Mouse (Mus musculus) hindbrain, embryonic 11.5 days (tissue): ENCODE measurements at regions not wholly inside any gene's neighbourhood (a gene's known extent, or its start where the extent isn't known, plus 50 kb on each side); places are given as distances from the start of the nearest gene placed in this dataset.

Experiments used
- ATAC-seq: fragments of 200-750 bp; cut with Nextera tagmentation; 2 replicates; pipeline ENCODE4 v1.8.0; 2017; ENCODE audit warnings: mild to moderate bottlenecking, moderate TSS enrichment, moderate library complexity; ENCODE audit not compliant: low FRiP score
- DNase-seq: peaks from one replicate; pipeline ENCODE4 v3.0.0-alpha.2; 2015; ENCODE audit warnings: low spot score
- H3K27ac ChIP-seq: fragments of 300-500 bp; sonication (generic); 2 replicates; pipeline ENCODE4 v1.5.1; 2014; ENCODE audit warnings: mild to moderate bottlenecking, low read depth, low read length
- H3K27me3 ChIP-seq: fragments of 300-500 bp; sonication (generic); 2 replicates; pipeline ENCODE4 v1.6.1; 2014; ENCODE audit warnings: mild to moderate bottlenecking, low read length, moderate library complexity, mixed read lengths; ENCODE audit not compliant: control insufficient read depth, insufficient read depth
- H3K36me3 ChIP-seq: fragments of 300-500 bp; sonication (generic); 2 replicates; pipeline ENCODE4 v1.6.1; 2014; ENCODE audit warnings: mild to moderate bottlenecking, low read length, moderate library complexity, mixed read lengths; ENCODE audit not compliant: control insufficient read depth, insufficient read depth
- H3K4me1 ChIP-seq: fragments of 300-500 bp; sonication (generic); replicated peaks from 2 replicates; pipeline ENCODE4 v1.6.1; 2014; ENCODE audit warnings: low read length, mixed read lengths; ENCODE audit not compliant: control insufficient read depth, insufficient read depth
- H3K4me2 ChIP-seq: fragments of 300-500 bp; sonication (generic); replicated peaks from 2 replicates; pipeline ENCODE4 v1.6.1; 2014; ENCODE audit warnings: mild to moderate bottlenecking, low read depth, low read length
- H3K4me3 ChIP-seq: fragments of 300-500 bp; sonication (generic); 2 replicates; pipeline ENCODE4 v1.5.1; 2014; ENCODE audit warnings: low read depth, low read length
- H3K9ac ChIP-seq: fragments of 300-500 bp; sonication (generic); 2 replicates; pipeline ENCODE4 v1.6.1; 2014; ENCODE audit warnings: low read depth, low read length
- H3K9me3 ChIP-seq: fragments of 300-500 bp; sonication (generic); 2 replicates; pipeline ENCODE4 v1.6.1; 2016; ENCODE audit warnings: low read length; ENCODE audit not compliant: control insufficient read depth
- WGBS: fragments of 180-500 bp; shearing (Covaris S2); extraction: QIAGEN DNeasy Blood & Tissue Kit; methylation state at CpG from one replicate; pipeline ENCODE4 v1.1.7; 2014; 5-methylcytosine and 5-hydroxymethylcytosine counted together

DNA sequence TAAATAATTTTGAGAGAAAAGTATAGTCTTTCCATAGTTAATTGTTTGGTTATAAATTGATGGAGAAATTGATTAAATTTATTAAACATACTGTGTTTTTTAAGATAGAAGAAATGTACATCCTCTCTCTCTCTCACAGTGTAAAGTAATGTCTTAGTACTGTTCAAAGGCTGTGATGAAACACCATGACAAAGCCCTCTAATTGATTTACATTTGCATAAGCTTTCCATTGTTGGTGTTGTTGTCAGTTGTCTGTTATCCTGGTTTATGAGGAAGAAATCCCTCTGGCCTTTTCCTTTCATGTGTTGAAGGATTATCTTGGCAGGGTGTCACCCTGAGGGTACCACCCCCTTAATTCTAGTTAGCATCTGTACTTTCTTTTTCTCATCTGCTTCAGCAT lies 207.2 kb upstream of the Dmd start:
- H3K4me2 ChIP-seq = no peak overlapping the region
- ATAC-seq (no peak), DNase-seq (no peak)
- H3K27ac ChIP-seq = no peak overlapping the region
- no peaks in the 10 kb centered on the region for H3K9me3 ChIP-seq
- no peaks in the 10 kb centered on the region for H3K36me3 ChIP-seq
- no peaks in the 10 kb centered on the region for H3K27me3 ChIP-seq
- H3K9ac ChIP-seq = no peak overlapping the region
- H3K4me1 ChIP-seq = no peaks in the 10 kb centered on the region
- H3K4me3 ChIP-seq = no peak overlapping the region

DNA sequence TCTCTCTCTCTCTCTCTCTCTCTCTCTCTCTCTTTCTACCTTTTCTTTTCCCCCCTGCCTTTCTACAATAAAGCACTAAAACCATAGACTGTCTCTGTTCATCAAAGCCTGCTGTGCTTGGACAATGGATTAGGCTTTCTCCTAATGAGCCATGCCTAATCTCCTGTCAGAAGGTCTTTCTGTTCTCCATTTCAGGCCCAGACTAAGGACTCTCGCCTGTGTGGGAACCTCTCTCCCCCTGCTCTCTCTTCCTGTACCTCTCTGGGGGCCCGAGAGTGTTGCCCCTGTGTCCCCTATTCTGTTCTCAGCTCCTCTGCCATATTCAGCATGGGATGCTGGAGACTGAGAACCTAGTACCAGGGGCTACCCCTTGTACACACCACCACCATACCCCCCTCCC lies 184.5 kb upstream of the Dmd start:
- 24% methylated on average over 2 of the region's 2 CpGs for WGBS
- ATAC-seq = no peak
- H3K4me2 ChIP-seq = no peak overlapping the region

DNA sequence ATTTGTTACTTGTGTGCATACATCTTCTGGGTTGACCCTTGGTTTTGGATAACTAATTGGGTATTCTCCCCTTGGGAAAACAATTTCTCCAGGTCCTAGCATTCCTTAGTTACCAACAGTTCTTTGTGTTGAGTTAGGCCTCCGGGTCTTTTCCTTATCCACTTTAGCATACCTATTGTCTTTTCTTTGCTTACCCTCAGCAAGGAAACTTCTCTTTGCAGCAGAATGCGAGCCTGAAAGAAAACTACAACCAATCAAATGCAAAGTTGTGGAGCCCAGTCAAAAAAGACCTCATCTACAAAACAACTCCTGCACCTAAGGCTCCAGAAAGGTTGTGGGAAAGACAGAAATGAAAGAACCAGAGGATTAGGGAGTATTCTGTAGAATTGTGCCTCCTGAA lies 139.5 kb upstream of the Dmd start:
- no peak overlapping the region for H3K4me3 ChIP-seq
- no peak for ATAC-seq
- no peak overlapping the region for H3K9ac ChIP-seq

More for the DNA sequence above, 184.5 kb upstream of the Dmd start:
- Histone ChIP-seq H3K4me1 (no peaks in the 10 kb centered on the region), H3K27me3 (no peaks in the 10 kb centered on the region), H3K36me3 (no peaks in the 10 kb centered on the region), H3K27ac (no peak overlapping the region), H3K9me3 (no peaks in the 10 kb centered on the region), H3K9ac (no peak overlapping the region), H3K4me3 (no peak overlapping the region)
- no peak for DNase-seq

DNA sequence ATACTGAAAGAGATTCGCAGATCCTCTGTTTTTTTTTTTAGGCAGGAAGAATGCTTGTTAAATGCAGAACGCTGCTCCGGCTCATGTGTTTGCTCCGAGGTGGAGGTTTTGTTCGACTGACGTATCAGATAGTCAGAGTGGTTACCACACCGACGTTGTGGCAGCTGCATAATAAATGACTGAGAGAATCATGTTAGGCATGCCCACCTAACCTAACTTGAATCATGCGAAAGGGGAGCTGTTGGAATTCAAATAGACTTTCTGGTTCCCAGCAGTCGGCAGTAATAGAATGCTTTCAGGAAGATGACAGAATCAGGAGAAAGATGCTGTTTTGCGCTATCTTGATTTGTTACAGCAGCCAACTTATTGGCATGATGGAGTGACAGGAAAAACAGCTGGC lies 134.1 kb upstream of the Dmd start:
- no peaks in the 10 kb centered on the region for H3K4me1 ChIP-seq
- H3K4me3 ChIP-seq = peak overlapping the region; percentile 3; the same call in 1 of the 2 replicates
- no peaks in the 10 kb centered on the region for H3K9me3 ChIP-seq
- no peak overlapping the region for H3K27ac ChIP-seq
- DNase-seq = peak; percentile 26
- H3K36me3 ChIP-seq = no peaks in the 10 kb centered on the region
- H3K9ac ChIP-seq = no peak overlapping the region
- 21% methylated on average over 11 of the region's 11 CpGs for WGBS
- peak overlapping the region; percentile 18; the same call in 1 of the 2 replicates for H3K4me2 ChIP-seq
- no peak for ATAC-seq
- no peaks in the 10 kb centered on the region for H3K27me3 ChIP-seq

More for the DNA sequence above, 139.5 kb upstream of the Dmd start:
- H3K27ac ChIP-seq = no peak overlapping the region
- no peaks in the 10 kb centered on the region for H3K4me1 ChIP-seq
- H3K4me2 ChIP-seq = no peak overlapping the region
- no peak for DNase-seq
- WGBS = 26% methylated on average over 2 of the region's 2 CpGs
- H3K9me3 ChIP-seq = no peaks in the 10 kb centered on the region
- no peaks in the 10 kb centered on the region for H3K36me3 ChIP-seq
- H3K27me3 ChIP-seq = no peaks in the 10 kb centered on the region

DNA sequence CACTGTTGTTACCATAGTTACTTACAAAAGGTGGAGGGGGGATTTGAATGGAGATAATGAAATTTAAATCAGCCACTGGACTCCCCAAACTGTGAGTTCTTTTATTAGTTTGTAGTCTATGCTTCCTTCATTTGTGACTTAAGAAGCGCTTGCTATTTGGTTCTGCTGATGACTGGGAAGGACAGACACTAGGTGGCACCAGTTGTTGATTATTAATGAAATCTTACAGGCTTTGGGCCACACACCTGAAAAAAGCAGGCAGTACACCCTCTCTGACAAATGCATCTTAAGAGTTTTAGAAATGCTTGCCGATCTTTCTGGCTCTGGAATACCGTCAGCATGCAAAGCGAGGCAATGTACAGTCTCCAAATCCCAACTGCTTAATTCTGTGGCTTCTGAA lies 131.6 kb upstream of the Dmd start:
- Histone ChIP-seq H3K9ac (no peak overlapping the region), H3K4me2 (no peak overlapping the region), H3K27ac (no peak overlapping the region), H3K4me1 (no peaks in the 10 kb centered on the region), H3K36me3 (no peaks in the 10 kb centered on the region), H3K9me3 (no peaks in the 10 kb centered on the region), H3K27me3 (no peaks in the 10 kb centered on the region), H3K4me3 (no peak overlapping the region)
- DNase-seq (peak; percentile 1), ATAC-seq (no peak)
- 57% methylated on average over 4 of the region's 4 CpGs for WGBS

DNA sequence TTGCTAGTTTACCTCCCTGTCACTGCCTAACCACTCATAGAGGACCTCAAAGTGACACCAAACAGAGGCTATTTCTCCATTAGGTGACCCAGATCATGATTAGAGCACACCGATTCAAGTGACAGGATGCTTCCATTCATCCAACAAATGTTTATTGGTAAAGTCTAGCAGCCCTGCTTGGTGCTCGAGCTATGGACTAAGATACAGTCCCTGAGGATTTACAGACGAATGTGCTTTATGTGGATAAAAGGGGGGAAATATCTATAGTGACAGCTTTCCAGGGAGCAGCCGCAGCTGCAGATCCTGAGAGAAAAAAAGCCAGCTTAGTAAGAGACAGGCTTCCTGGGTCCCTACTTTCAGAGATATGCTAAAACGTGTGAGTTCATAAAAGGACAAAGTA lies 125.1 kb upstream of the Dmd start:
- no peak overlapping the region for H3K9ac ChIP-seq
- DNase-seq (no peak), ATAC-seq (no peak)
- H3K27me3 ChIP-seq = no peaks in the 10 kb centered on the region
- H3K9me3 ChIP-seq = no peaks in the 10 kb centered on the region
- no peaks in the 10 kb centered on the region for H3K36me3 ChIP-seq
- H3K4me3 ChIP-seq = no peak overlapping the region
- no peaks in the 10 kb centered on the region for H3K4me1 ChIP-seq
- H3K4me2 ChIP-seq = no peak overlapping the region
- H3K27ac ChIP-seq = no peak overlapping the region
- WGBS = 39% methylated on average over 5 of the region's 5 CpGs

DNA sequence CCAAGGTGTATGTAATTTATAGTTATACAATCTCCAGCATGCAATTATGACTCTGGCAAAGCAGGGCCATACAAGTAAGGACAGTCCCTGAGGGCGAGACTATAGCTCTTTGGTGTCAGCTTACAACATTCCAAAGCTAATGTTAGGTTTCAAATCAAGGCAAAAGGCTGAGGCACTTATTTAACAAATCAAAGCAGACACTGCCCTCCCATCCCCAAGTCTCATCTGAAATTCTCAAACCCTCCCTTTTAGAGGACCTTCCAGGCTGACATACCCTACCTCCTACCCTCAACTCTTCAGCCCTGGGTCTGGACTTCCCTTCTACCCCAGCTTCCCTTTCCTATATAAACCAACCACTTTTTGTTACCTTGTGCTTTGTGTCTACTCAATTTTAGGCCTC lies 82.6 kb upstream of the Dmd start:
- H3K27ac ChIP-seq = no peak overlapping the region
- no peak overlapping the region for H3K9ac ChIP-seq
- ATAC-seq (no peak), DNase-seq (no peak)
- 31% methylated on average over 1 of the region's 1 CpGs for WGBS
- no peak overlapping the region for H3K4me3 ChIP-seq
- H3K4me2 ChIP-seq = no peak overlapping the region
- no peaks in the 10 kb centered on the region for H3K4me1 ChIP-seq
- H3K9me3 ChIP-seq = no peaks in the 10 kb centered on the region
- H3K27me3 ChIP-seq = no peaks in the 10 kb centered on the region
- H3K36me3 ChIP-seq = no peaks in the 10 kb centered on the region
